Mouse (Mus musculus) megakaryocyte, embryonic 14.5 days (primary cell): Measurements from ENCODE around the gene Tmem132c.

Source experiments
- FLI1 ChIP-seq: IDR thresholded peaks from 2 replicates; pipeline ENCODE4 v1.6.1; 2012; ENCODE audit warnings: low read length, inconsistent platforms, mixed read lengths
- GATA1 ChIP-seq: IDR thresholded peaks from 3 replicates; pipeline ENCODE4 v1.6.1; 2012; ENCODE audit warnings: mixed read lengths, low read length, inconsistent platforms, borderline replicate concordance

DNA sequence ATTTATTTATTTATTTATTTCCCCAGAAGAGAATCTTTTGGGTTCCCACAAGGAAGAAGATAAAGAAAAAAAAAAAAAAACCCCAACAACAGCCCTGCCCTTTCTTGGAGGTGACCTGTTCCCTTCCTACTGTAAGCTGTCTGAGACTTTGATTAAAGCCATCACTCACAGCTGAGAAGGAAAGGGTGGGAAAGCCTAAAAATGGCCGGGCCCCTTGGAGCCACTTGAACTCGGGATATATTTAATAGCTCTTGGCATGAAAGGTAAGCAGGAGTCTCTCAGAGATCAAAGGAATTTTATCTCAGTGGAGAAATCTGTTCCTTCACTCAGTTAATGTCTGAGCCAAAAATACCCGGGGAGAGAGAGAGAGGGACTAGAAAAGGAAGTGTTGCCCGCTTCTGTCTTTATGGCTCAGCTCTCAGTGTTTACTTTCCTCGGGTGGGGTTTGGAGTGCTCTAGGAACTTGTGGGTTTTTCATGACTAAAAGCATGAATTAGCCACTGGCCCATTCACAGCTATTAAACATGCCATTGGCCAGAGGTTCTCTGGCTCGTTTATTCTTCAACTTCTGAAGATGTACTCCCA lies 41.0 kb downstream of the Tmem132c start:
- TF ChIP-seq GATA1 = no peak
- no peak for TF ChIP-seq FLI1
